13 mouse cellular contexts compared by ENCODE assay signal in genomic region chr4:44253191-44253590, GRCm38 (mm10). TPM values are rescaled to one million over a fixed set of nuclear protein-coding genes. Genes with fewer than 3 reads are reported as not detected.
DNase-seq lines count a peak whose midpoint lies in the region; ATAC-seq and TF ChIP-seq lines count a peak whose summit lies in the region.
"Had no signal": no experiment of that assay in that cellular context is flagged by ENCODE, and none has a peak within 500 bp of the region (broad histone marks: within the 10 kb centered on the region; RNA-seq: fewer than 3 reads in every experiment).

No protein-coding gene starts in this region.

- H3K27me3 ChIP-seq in kidney, embryonic 15.5 days, result peaks cover 39% of the 10 kb centered on the region
- 0 out of 2 replicates have a peak, but pooled peaks cover 2% of the 10 kb centered on the region for H3K27me3 ChIP-seq in hindbrain, embryonic 12.5 days
- H3K27me3 ChIP-seq in liver, embryonic 12.5 days (replicated peaks), result peaks cover 47% of the 10 kb centered on the region
- no peaks in the 10 kb centered on the region for H3K27me3 ChIP-seq in midbrain, postnatal 0 days (ENCODE audit: insufficient read depth, low read length)
- H3K27me3 ChIP-seq: forebrain, embryonic 12.5 days had no signal

- H3K9ac ChIP-seq in kidney, embryonic 15.5 days, result no peak overlapping the region
- H3K9ac ChIP-seq in hindbrain, embryonic 12.5 days, result no peak overlapping the region
- no peak overlapping the region for H3K9ac ChIP-seq in liver, embryonic 12.5 days
- H3K9ac ChIP-seq in midbrain, postnatal 0 days (replicated peaks; ENCODE audit: low read length, poor library complexity, severe bottlenecking), result no peak overlapping the region
- H3K9ac ChIP-seq: forebrain, embryonic 12.5 days had no signal

- H3K4me3 ChIP-seq in kidney, embryonic 15.5 days (replicated peaks), result peak overlapping the region; percentile 16; the same call in 1 of the 2 replicates
- H3K4me3 ChIP-seq in hindbrain, embryonic 12.5 days, result no peak overlapping the region
- no peak overlapping the region for H3K4me3 ChIP-seq in liver, embryonic 12.5 days
- no peak overlapping the region for H3K4me3 ChIP-seq in midbrain, postnatal 0 days (ENCODE audit: low read depth, low read length)
- H3K4me3 ChIP-seq: forebrain, embryonic 12.5 days; myocyte had no signal

- no peak for ATAC-seq in kidney, embryonic 15.5 days (replicated peaks; ENCODE audit: low FRiP score)
- ATAC-seq in hindbrain, embryonic 12.5 days (ENCODE audit: low FRiP score), result no peak
- peak; percentile 56 for ATAC-seq in liver, embryonic 12.5 days
- ATAC-seq in midbrain, postnatal 0 days (ENCODE audit: low FRiP score), result no peak

- WGBS in kidney, embryonic 15.5 days, result 8% methylated on average over 6 of the region's 6 CpGs
- WGBS in hindbrain, embryonic 12.5 days, result 10% methylated on average over 6 of the region's 6 CpGs
- 7% methylated on average over 6 of the region's 6 CpGs for WGBS in liver, embryonic 12.5 days (ENCODE audit: insufficient replicate concordance)
- WGBS in midbrain, postnatal 0 days, result 8% methylated on average over 6 of the region's 6 CpGs

- H3K4me1 ChIP-seq in kidney, embryonic 15.5 days, result 0 out of 2 replicates have a peak, but pooled peaks cover 7% of the 10 kb centered on the region
- peaks cover 37% of the 10 kb centered on the region for H3K4me1 ChIP-seq in hindbrain, embryonic 12.5 days
- H3K4me1 ChIP-seq in liver, embryonic 12.5 days, result peaks cover 24% of the 10 kb centered on the region
- 0 out of 2 replicates have a peak, but pooled peaks cover 3% of the 10 kb centered on the region for H3K4me1 ChIP-seq in midbrain, postnatal 0 days (ENCODE audit: insufficient read depth, low read length)

- H3K9me3 ChIP-seq in kidney, embryonic 15.5 days (replicated peaks), result no peaks in the 10 kb centered on the region
- H3K9me3 ChIP-seq in hindbrain, embryonic 12.5 days (replicated peaks), result no peaks in the 10 kb centered on the region
- H3K9me3 ChIP-seq in liver, embryonic 12.5 days (replicated peaks), result no peaks in the 10 kb centered on the region
- no peaks in the 10 kb centered on the region for H3K9me3 ChIP-seq in midbrain, postnatal 0 days (ENCODE audit: low read length)
- H3K9me3 ChIP-seq: forebrain, embryonic 12.5 days had no signal

- H3K36me3 ChIP-seq in kidney, embryonic 15.5 days, result no peaks in the 10 kb centered on the region
- no peaks in the 10 kb centered on the region for H3K36me3 ChIP-seq in hindbrain, embryonic 12.5 days
- H3K36me3 ChIP-seq in liver, embryonic 12.5 days, result no peaks in the 10 kb centered on the region
- no peaks in the 10 kb centered on the region for H3K36me3 ChIP-seq in midbrain, postnatal 0 days (ENCODE audit: insufficient read depth, low read length)
- H3K36me3 ChIP-seq: forebrain, embryonic 12.5 days had no signal

- no peak for DNase-seq in kidney, postnatal 14 days
- DNase-seq in midbrain, postnatal 0 days (ENCODE audit: low spot score), result no peak
- no peak for DNase-seq in right cerebral cortex, postnatal 36 days (ENCODE audit: low spot score in 2 of 2)
- DNase-seq in kidney, postnatal 25 days, result no peak
- DNase-seq: cerebellum, adult 8-10 months; kidney, adult 11 months; thymus, postnatal 14 days had no signal

- peak overlapping the region; percentile 45 for H3K4me2 ChIP-seq in kidney, embryonic 15.5 days
- peak overlapping the region; percentile 35 for H3K4me2 ChIP-seq in hindbrain, embryonic 12.5 days (replicated peaks)
- H3K4me2 ChIP-seq in liver, embryonic 12.5 days, result peak overlapping the region; percentile 35
- peak overlapping the region; percentile 32 for H3K4me2 ChIP-seq in midbrain, postnatal 0 days (ENCODE audit: low read depth, low read length, poor library complexity, severe bottlenecking)

- no peak for TF ChIP-seq CTCF in midbrain, postnatal 0 days (IDR thresholded peaks at IDR 0.05)

- no peak overlapping the region for H3K27ac ChIP-seq in kidney, embryonic 15.5 days
- H3K27ac ChIP-seq in hindbrain, embryonic 12.5 days, result no peak overlapping the region
- no peak overlapping the region for H3K27ac ChIP-seq in liver, embryonic 12.5 days
- no peak overlapping the region for H3K27ac ChIP-seq in midbrain, postnatal 0 days (ENCODE audit: low read depth, low read length)
- H3K27ac ChIP-seq: forebrain, embryonic 12.5 days had no signal

RNA-seq across cellular contexts. Expression of gene Rnf38, which starts 19.6 kb away (rescaled TPM):
- 21.4 and 22.2 TPM in 2 replicates for polyA plus RNA-seq in kidney, embryonic 15.5 days (2015; fragmentation: Nextera tagmentation; extraction: Ambion mirVana)
- 59.6 and 62.7 TPM in 2 replicates for polyA plus RNA-seq in hindbrain, embryonic 12.5 days (2016; fragmentation: Nextera tagmentation; extraction: Ambion mirVana)
- polyA plus RNA-seq in liver, embryonic 12.5 days (2016; fragmentation: Nextera tagmentation; extraction: Ambion mirVana), result 15.3 and 16.7 TPM in 2 replicates
- total RNA-seq in midbrain, postnatal 0 days (2014; rRNA removed), result 79.7 and 89.5 TPM in 2 replicates
- polyA plus RNA-seq in midbrain, postnatal 0 days (2015; fragmentation: Nextera tagmentation; extraction: Ambion mirVana), result 17.3 and 18.6 TPM in 2 replicates

RNA-seq across cellular contexts. Expression of gene Melk, which starts 47.5 kb away (rescaled TPM):
- 47.9 and 49.5 TPM in 2 replicates for polyA plus RNA-seq in kidney, embryonic 15.5 days (2015; fragmentation: Nextera tagmentation; extraction: Ambion mirVana)
- polyA plus RNA-seq in hindbrain, embryonic 12.5 days (2016; fragmentation: Nextera tagmentation; extraction: Ambion mirVana), result 32.0 and 33.7 TPM in 2 replicates
- 28.0 TPM in 2 replicates for polyA plus RNA-seq in liver, embryonic 12.5 days (2016; fragmentation: Nextera tagmentation; extraction: Ambion mirVana)
- total RNA-seq in midbrain, postnatal 0 days (2014; rRNA removed), result 2.5 and 3.9 TPM in 2 replicates
- 2.1 and 2.2 TPM in 2 replicates for polyA plus RNA-seq in midbrain, postnatal 0 days (2015; fragmentation: Nextera tagmentation; extraction: Ambion mirVana)
- polyA plus RNA-seq: liver, adult 2 months had no signal
